Mouse (Mus musculus) neural tube, embryonic 14.5 days (tissue): ENCODE measurements around the gene Mapk10. TPM values are rescaled to one million over a fixed set of nuclear protein-coding genes. Genes with fewer than 3 reads are reported as not detected.

Experiments
- ATAC-seq: fragments of 200-750 bp; cut with Nextera tagmentation; 2 replicates; pipeline ENCODE4 v1.8.0; 2017; ENCODE audit warnings: low read depth, mild to moderate bottlenecking, moderate TSS enrichment, moderate library complexity
- H3K27ac ChIP-seq: fragments of 300-500 bp; sonication (generic); 2 replicates; pipeline ENCODE4 v1.5.1; 2014; ENCODE audit warnings: low read depth, mild to moderate bottlenecking, control low read depth, low read length, moderate library complexity, mixed read lengths
- H3K27me3 ChIP-seq: fragments of 300-500 bp; sonication (generic); 2 replicates; pipeline ENCODE4 v1.6.1; 2014; ENCODE audit warnings: low read length; ENCODE audit not compliant: control insufficient read depth, insufficient read depth
- H3K36me3 ChIP-seq: fragments of 300-500 bp; sonication (generic); 2 replicates; pipeline ENCODE4 v1.6.1; 2014; ENCODE audit warnings: low read length, mixed read lengths; ENCODE audit not compliant: control insufficient read depth, insufficient read depth
- H3K4me1 ChIP-seq: fragments of 300-500 bp; sonication (generic); 2 replicates; pipeline ENCODE4 v1.6.1; 2014; ENCODE audit warnings: low read length; ENCODE audit not compliant: control insufficient read depth, insufficient read depth
- H3K4me2 ChIP-seq: fragments of 300-500 bp; sonication (generic); 2 replicates; pipeline ENCODE4 v1.6.1; 2014; ENCODE audit warnings: mild to moderate bottlenecking, low read depth, low read length, control low read depth
- H3K4me3 ChIP-seq: fragments of 300-500 bp; sonication (generic); 2 replicates; pipeline ENCODE4 v1.5.1; 2014; ENCODE audit warnings: low read depth, low read length, control low read depth, mixed read lengths
- H3K9ac ChIP-seq: fragments of 300-500 bp; sonication (generic); replicated peaks from 2 replicates; pipeline ENCODE4 v1.6.1; 2014; ENCODE audit warnings: low read depth, mild to moderate bottlenecking, control low read depth, low read length, mixed read lengths
- H3K9me3 ChIP-seq: fragments of 300-500 bp; sonication (generic); 2 replicates; pipeline ENCODE4 v1.6.1; 2016; ENCODE audit warnings: low read length; ENCODE audit not compliant: control insufficient read depth
- WGBS: fragments of 180-500 bp; shearing (Covaris S2); extraction: QIAGEN DNeasy Blood & Tissue Kit; methylation state at CpG from one replicate; pipeline ENCODE4 v1.1.7; 2014; 5-methylcytosine and 5-hydroxymethylcytosine counted together
- polyA plus RNA-seq: library from polyadenylated mRNA; unstranded; fragments of >200 nt; fragmentation: Nextera tagmentation; extraction: Ambion mirVana; gene quantifications from 2 replicates; pipeline ENCODE4 v1.2.1, GENCODE M21; 2014

The Mapk10 gene
- polyA plus RNA-seq, 1 experiment from 2014 or later = 115 TPM

DNA sequence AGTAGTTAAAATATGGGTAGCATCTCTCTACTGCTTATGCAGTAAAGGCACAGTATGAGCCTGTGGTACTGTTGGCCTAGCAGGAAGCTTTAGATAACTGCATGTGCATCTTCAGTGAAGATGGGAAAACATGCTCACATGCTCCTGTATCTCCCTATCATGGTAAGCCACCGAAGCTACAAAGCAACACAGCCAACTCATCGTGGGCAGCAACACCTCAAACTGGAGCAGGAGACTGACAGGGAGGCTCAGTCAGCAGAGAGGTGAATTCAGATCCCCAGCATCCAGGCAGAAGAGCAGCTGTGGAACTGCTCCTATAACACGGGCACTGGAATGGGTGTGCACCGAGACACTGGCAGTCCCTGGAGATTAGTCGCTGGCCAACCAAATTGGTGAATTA is 191.0 kb downstream of the Mapk10 start:
- H3K27ac ChIP-seq = no peak overlapping the region
- H3K4me2 ChIP-seq = no peak overlapping the region
- no peaks in the 10 kb centered on the region for H3K36me3 ChIP-seq
- 66% methylated on average over 5 of the region's 5 CpGs for WGBS
- H3K9ac ChIP-seq = no peak overlapping the region
- H3K9me3 ChIP-seq = no peaks in the 10 kb centered on the region
- H3K4me1 ChIP-seq = peaks cover 4% of the 10 kb centered on the region; the same call in 1 of the 2 replicates
- H3K27me3 ChIP-seq = no peaks in the 10 kb centered on the region
- ATAC-seq = no peak
- H3K4me3 ChIP-seq = no peak overlapping the region

DNA sequence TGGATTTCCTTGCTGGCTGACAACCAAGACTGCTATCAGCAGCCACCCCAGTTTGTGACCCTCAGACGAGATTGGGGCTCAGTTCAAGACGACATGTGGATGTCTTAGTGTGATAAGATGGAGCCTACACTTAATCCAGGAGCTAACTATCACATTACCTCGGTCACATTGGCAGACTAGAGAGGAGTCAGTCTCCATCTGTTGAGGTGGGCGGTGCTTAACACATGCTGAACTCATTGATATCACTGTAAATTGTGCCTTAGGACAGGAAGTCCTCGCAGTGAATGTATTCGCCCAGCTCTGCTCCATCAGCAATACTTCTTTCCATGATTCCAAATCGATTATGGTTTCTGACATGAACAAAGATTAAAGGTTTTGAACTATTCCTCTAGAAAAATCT is 193.5 kb downstream of the Mapk10 start:
- Histone ChIP-seq H3K9ac (no peak overlapping the region), H3K4me3 (no peak overlapping the region), H3K9me3 (no peaks in the 10 kb centered on the region), H3K36me3 (no peaks in the 10 kb centered on the region), H3K4me2 (no peak overlapping the region), H3K27ac (no peak overlapping the region), H3K4me1 (peaks cover 4% of the 10 kb centered on the region; the same call in 1 of the 2 replicates), H3K27me3 (no peaks in the 10 kb centered on the region)
- no peak for ATAC-seq
- 78% methylated on average over 7 of the region's 7 CpGs for WGBS

DNA sequence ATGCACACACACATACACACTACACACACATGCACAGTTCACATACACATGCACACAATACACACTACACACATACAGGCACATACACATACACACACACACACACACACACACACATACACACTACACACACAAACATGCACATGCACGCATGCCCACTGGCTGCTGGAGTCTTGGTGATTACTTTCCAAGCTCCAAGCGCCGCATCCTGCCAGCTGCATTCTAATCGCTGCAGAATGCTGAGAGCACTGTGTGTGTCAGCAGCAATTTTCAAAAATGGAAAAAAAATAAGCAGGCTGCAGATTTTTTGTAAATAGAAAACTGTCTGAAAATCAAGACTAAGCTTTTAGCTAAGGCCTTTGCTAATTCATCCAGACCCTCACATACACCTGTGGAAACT is 196.8 kb downstream of the Mapk10 start:
- no peaks in the 10 kb centered on the region for H3K36me3 ChIP-seq
- ATAC-seq = no peak
- no peak overlapping the region for H3K9ac ChIP-seq
- no peak overlapping the region for H3K4me2 ChIP-seq
- no peaks in the 10 kb centered on the region for H3K9me3 ChIP-seq
- H3K4me3 ChIP-seq = no peak overlapping the region
- 81% methylated on average over 4 of the region's 4 CpGs for WGBS
- H3K4me1 ChIP-seq = no peaks in the 10 kb centered on the region
- no peak overlapping the region for H3K27ac ChIP-seq
- no peaks in the 10 kb centered on the region for H3K27me3 ChIP-seq

DNA sequence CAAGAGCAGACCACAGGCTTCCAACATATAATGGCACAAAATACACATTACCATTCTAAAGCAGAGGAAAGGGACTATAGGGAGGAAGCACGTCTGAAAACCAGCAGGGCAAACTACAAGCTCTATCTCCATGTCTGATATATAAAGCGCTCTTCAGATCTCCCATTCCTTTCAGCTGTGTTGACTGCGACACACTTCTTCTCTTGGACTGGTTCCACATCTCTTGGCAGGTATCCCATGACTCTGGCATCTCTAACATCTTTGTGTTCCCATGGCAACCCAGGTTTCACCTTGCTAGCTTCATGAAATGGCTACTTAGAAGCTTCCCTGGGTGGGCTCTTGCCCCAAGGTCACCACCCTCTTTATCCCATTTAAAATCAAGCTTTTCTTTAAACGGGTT is 202.2 kb downstream of the Mapk10 start:
- H3K9ac ChIP-seq = no peak overlapping the region
- H3K9me3 ChIP-seq = no peaks in the 10 kb centered on the region
- no peak for ATAC-seq
- no peaks in the 10 kb centered on the region for H3K36me3 ChIP-seq
- H3K4me3 ChIP-seq = no peak overlapping the region
- H3K4me1 ChIP-seq = no peaks in the 10 kb centered on the region
- no peak overlapping the region for H3K27ac ChIP-seq
- WGBS = 72% methylated on average over 4 of the region's 4 CpGs
- no peak overlapping the region for H3K4me2 ChIP-seq
- no peaks in the 10 kb centered on the region for H3K27me3 ChIP-seq

DNA sequence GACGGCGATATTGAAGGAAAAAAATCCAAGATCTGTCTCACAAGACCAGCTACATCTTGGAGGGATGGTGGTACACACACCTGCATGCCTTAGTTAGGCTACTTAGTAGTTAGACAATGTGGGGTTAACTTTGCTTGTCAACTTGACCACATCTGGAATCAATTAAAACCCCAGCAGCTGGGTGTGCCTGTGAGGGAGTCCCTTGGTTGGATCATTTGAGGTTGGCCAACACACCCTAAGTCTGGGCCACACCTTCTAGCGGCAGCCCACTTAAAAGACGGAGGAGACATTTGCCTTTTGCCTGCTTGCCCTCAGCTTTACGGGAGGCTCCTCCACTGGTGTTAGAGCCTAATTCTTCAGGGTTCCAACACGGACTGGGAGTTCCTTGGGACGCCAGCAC is 209.0 kb downstream of the Mapk10 start:
- Histone ChIP-seq H3K4me1 (no peaks in the 10 kb centered on the region), H3K27ac (no peak overlapping the region), H3K27me3 (no peaks in the 10 kb centered on the region), H3K9me3 (no peaks in the 10 kb centered on the region), H3K4me2 (no peak overlapping the region), H3K4me3 (no peak overlapping the region), H3K36me3 (no peaks in the 10 kb centered on the region), H3K9ac (no peak overlapping the region)
- no peak for ATAC-seq
- WGBS = 52% methylated on average over 7 of the region's 7 CpGs

DNA sequence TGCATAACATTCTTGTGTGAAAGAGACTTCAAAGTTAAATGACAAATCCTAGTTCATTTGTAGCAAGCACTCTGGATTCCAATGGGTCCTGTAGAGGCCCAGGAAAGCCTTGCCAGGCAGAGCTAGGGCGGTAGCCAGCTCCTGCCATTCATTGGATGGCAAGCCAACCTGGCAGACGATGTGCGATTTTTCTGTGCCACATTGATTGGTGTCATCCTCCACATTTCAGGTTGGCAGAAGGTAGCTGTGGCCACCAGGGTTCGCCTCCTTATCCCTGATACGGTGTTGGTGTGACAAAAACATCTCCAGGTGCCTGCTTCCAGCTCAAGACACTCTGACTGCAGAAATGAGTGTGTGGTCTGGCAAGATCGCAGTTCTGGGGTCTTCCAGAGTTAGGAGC is 210.6 kb downstream of the Mapk10 start:
- Histone ChIP-seq H3K9ac (no peak overlapping the region), H3K9me3 (no peaks in the 10 kb centered on the region), H3K27me3 (no peaks in the 10 kb centered on the region), H3K4me1 (no peaks in the 10 kb centered on the region), H3K4me2 (no peak overlapping the region), H3K4me3 (no peak overlapping the region), H3K36me3 (no peaks in the 10 kb centered on the region), H3K27ac (no peak overlapping the region)
- 92% methylated on average over 6 of the region's 6 CpGs for WGBS
- no peak for ATAC-seq

DNA sequence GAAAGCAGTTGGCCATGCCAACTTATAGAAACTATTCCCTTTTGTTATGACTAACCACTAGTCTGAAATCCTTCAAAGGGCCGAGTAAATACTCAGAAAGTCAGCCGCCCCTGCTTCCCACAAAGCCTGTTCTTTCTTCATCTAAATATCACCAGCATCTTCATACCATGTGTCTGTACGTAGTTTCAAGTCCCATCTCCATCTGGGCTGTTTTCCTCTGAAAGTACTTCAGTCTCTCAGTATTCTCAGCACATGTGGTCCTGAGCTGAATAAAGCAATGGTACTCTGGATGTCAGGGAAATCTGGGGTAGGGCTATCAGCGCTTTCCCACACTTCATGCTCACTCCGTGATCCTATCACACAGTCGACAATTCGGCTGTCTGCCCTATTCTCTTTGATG is 212.6 kb downstream of the Mapk10 start:
- no peak for ATAC-seq
- WGBS = 81% methylated on average over 7 of the region's 7 CpGs
- no peak overlapping the region for H3K4me2 ChIP-seq
- no peaks in the 10 kb centered on the region for H3K36me3 ChIP-seq
- no peaks in the 10 kb centered on the region for H3K27me3 ChIP-seq
- no peaks in the 10 kb centered on the region for H3K4me1 ChIP-seq
- no peak overlapping the region for H3K27ac ChIP-seq
- no peak overlapping the region for H3K9ac ChIP-seq
- H3K9me3 ChIP-seq = no peaks in the 10 kb centered on the region
- H3K4me3 ChIP-seq = no peak overlapping the region

DNA sequence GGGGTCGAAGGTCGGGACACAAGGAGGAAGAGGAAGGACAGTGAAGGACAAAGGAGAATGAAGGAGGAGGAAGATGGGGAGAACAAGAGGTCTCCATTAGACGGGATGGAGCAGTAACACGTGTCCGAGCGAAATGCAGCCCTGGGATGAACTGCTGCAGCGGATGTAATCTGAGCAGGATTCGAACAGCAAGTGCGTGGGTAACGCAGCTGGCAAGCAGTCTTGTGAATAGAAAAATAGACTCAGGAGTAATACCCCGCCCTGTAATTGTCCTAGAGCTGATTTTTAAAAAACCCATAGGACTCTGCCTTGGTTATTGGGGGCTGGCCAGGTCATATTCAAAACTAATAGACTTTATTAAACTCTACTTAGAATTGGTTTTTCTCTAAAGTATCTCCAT is 213.2 kb downstream of the Mapk10 start:
- Histone ChIP-seq H3K27ac (no peak overlapping the region), H3K9me3 (no peaks in the 10 kb centered on the region), H3K4me3 (no peak overlapping the region), H3K36me3 (no peaks in the 10 kb centered on the region), H3K27me3 (no peaks in the 10 kb centered on the region), H3K9ac (no peak overlapping the region), H3K4me1 (no peaks in the 10 kb centered on the region), H3K4me2 (no peak overlapping the region)
- ATAC-seq = no peak
- 90% methylated on average over 11 of the region's 11 CpGs for WGBS

DNA sequence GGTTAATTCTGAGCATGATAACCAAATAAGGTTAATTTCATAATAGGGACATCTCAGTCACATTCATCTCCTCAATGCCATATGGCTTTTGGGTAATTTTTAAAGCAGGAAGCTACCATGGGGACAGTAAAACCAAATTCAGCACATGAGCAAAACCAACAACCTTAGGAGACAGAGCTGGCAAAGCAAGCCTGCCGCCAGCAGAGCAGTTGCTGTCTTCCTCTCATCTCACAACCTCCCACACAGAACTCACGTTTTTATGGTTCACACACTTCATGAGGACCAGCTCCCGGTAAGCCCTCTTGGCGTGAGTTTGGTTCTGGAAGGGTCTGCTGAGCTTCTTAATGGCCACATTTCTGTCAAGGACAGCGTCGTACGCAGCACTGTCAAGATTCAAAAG is 214.8 kb downstream of the Mapk10 start:
- H3K9ac ChIP-seq = no peak overlapping the region
- H3K4me1 ChIP-seq = no peaks in the 10 kb centered on the region
- H3K27me3 ChIP-seq = no peaks in the 10 kb centered on the region
- ATAC-seq = no peak
- no peak overlapping the region for H3K4me3 ChIP-seq
- no peaks in the 10 kb centered on the region for H3K36me3 ChIP-seq
- no peak overlapping the region for H3K4me2 ChIP-seq
- no peak overlapping the region for H3K27ac ChIP-seq
- no peaks in the 10 kb centered on the region for H3K9me3 ChIP-seq
- 92% methylated on average over 7 of the region's 7 CpGs for WGBS

DNA sequence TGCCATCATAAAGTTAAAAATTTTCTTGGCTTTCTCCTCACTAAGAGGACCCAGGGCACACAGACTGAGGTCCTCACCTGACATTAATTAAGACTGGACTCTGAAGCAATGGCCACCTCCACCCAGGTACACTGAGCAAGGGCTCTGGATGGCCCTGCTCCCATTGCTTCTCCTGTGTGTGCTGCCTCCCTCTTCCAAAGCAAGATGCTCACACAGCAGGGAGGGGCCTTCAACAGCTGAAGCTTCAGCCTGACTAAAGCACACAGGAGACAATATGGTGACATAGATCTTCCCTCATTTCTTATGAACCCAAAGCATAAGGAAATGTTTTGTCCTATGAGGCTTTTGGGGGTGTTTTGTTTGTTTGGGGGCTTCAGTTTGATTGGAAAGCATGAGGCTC is 215.2 kb downstream of the Mapk10 start:
- ATAC-seq = no peak
- Histone ChIP-seq H3K4me2 (no peak overlapping the region), H3K27ac (no peak overlapping the region), H3K9ac (no peak overlapping the region), H3K4me1 (no peaks in the 10 kb centered on the region), H3K9me3 (no peaks in the 10 kb centered on the region), H3K36me3 (no peaks in the 10 kb centered on the region), H3K4me3 (no peak overlapping the region), H3K27me3 (no peaks in the 10 kb centered on the region)
